Mouse (Mus musculus) bone marrow, adult 2 months (tissue): Measurements from ENCODE around the gene Mrpl42.

Experiments used
- CTCF ChIP-seq: fragments of 200-500 bp; IDR thresholded peaks from 2 replicates; pipeline ENCODE4 v1.5.1; 2011; ENCODE audit warnings: low read length, control low read depth; ENCODE audit not compliant: control insufficient read depth, insufficient read depth
- POLR2A ChIP-seq: fragments of 200-500 bp; IDR thresholded peaks from 2 replicates; pipeline ENCODE4 v1.6.1; 2011; ENCODE audit warnings: low read depth, mild to moderate bottlenecking, control low read depth, low read length, borderline replicate concordance; ENCODE audit not compliant: control insufficient read depth

DNA sequence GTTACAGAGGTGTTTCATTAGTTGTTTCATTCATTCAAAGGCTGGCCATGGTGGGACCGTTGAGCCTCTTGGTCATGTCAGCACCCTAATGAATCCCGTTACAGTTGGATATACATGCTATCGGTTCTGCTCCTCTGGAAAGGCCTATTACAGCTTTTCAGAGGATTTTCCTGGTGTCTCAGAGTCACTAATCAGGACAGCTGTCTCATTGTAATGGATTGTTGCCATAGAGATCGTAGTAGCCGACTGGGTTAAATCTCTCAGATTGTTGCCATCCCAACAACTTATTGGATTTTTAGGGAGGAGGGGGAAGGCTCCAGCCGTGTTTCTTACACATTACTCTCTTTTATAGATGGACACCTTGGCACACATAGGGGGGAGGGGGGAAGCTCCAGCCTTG, 37.2 kb downstream of the Mrpl42 start:
- TF ChIP-seq CTCF = no peak
- TF ChIP-seq POLR2A = no peak
